Mouse (Mus musculus): Measurements from ENCODE around the gene Csf2ra. TPM values are rescaled to one million over a fixed set of nuclear protein-coding genes. Genes with fewer than 3 reads are reported as not detected.
"Not testable (repeated sequence)": the region's sequence is repeated elsewhere in the genome, so short reads cannot be mapped to it uniquely, and the experiment has no call there.

Csf2ra gene
- polyA plus RNA-seq, 1 experiment, result 192 TPM

- TF ChIP-seq POLR2A (IDR thresholded peaks at IDR 0.05; ENCODE audit: borderline replicate concordance, extremely low read depth, insufficient read depth, insufficient read length, poor library complexity, severe bottlenecking) (no peak), CTCF (IDR thresholded peaks at IDR 0.05; ENCODE audit: borderline replicate concordance, extremely low read depth, insufficient read depth, insufficient read length) (no peak)
Measured at GRCm38 (mm10) chr19:61223706-61224328, 4.4 kb downstream of the Csf2ra start.

GRCm38 (mm10) chr19:61207506-61207905, 20.7 kb downstream of the Csf2ra start:
- not testable (repeated sequence) for DNase-seq (ENCODE audit: low read depth)

More at GRCm38 (mm10) chr19:61223706-61224328, 4.4 kb downstream of the Csf2ra start:
- DNase-seq (ENCODE audit: low read depth), result peak; percentile 32

DNA sequence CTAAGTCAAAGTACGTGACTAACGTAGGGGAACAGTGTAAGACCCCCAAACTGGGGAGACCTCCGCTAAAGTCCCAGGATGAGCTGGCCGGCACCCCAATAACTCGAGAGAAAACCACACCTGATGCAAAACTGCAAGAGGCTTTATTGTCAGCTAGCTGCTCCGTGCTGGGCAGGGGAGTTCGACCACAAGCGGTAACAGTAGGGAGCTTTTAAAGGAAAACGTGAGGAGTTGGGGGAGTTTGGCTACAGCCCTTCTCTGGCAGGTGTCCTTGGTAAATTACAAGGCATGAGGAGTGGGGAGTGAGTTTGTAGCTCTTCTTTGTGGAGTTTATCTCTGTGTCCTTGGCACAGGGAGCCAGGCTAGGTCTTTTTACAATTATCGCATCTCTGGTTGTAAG, 28.4 kb downstream of the Csf2ra start:
- peak; percentile 37 for DNase-seq (ENCODE audit: low read depth)
- TF ChIP-seq POLR2A (IDR thresholded peaks at IDR 0.05; ENCODE audit: borderline replicate concordance, extremely low read depth, insufficient read depth, insufficient read length, poor library complexity, severe bottlenecking), result no peak
- TF ChIP-seq CTCF (IDR thresholded peaks at IDR 0.05; ENCODE audit: borderline replicate concordance, extremely low read depth, insufficient read depth, insufficient read length), result no peak

DNA sequence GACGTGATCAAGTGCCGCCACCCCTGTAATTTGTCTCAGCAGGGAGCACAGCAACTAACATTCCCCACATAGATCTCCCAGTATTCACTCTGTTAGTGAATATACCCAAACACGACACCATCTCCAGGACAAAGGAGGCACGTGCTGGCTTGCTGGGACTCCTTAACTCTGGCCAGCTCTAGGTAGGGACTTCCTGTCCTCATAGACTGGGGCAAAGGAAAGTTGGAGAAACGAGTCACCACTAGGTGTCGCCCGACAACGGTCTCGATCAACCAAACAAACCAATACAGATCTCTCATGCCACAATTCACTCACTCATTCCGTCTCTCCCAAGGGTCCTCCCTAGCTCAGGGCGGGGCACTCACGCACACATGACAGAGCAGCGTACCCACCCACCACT, 28.9 kb downstream of the Csf2ra start:
- peak; percentile 92 for DNase-seq (ENCODE audit: low read depth)
- no peak for TF ChIP-seq POLR2A (IDR thresholded peaks at IDR 0.05; ENCODE audit: borderline replicate concordance, extremely low read depth, insufficient read depth, insufficient read length, poor library complexity, severe bottlenecking)
- no peak for TF ChIP-seq CTCF (IDR thresholded peaks at IDR 0.05; ENCODE audit: borderline replicate concordance, extremely low read depth, insufficient read depth, insufficient read length)

- not testable (repeated sequence) for DNase-seq (ENCODE audit: low read depth)
Measured at GRCm38 (mm10) chr19:61183590-61183989, 44.6 kb downstream of the Csf2ra start, which contains the start of gene Gm6020. TSS of gene Gm6020 (plus strand) at chr19:61183890.

GRCm38 (mm10) chr19:61175756-61176324, 52.4 kb downstream of the Csf2ra start, which contains the start of gene Gm7102:
TSS of gene Gm7102 (minus strand) at chr19:61176309.
- DNase-seq (ENCODE audit: low read depth), result no peak
- TF ChIP-seq CTCF (IDR thresholded peaks at IDR 0.05; ENCODE audit: borderline replicate concordance, extremely low read depth, insufficient read depth, insufficient read length), result no peak
- TF ChIP-seq POLR2A (IDR thresholded peaks at IDR 0.05; ENCODE audit: borderline replicate concordance, extremely low read depth, insufficient read depth, insufficient read length, poor library complexity, severe bottlenecking), result no peak

Other genes with a start within 250 kb of the Csf2ra start
- 21.1 and 22.1 TPM in 2 replicates for gene Zfp950, start 87.6 kb downstream of the Csf2ra start, polyA plus RNA-seq (2012; rRNA removed)
- 0.04 and 0.07 TPM in 2 replicates for gene Gm7102, start 52.1 kb downstream of the Csf2ra start, polyA plus RNA-seq (2012; rRNA removed)
- gene Gm6020, start 44.5 kb downstream of the Csf2ra start, polyA plus RNA-seq (2012; rRNA removed), result not detected in 2 replicates
- gene Gm21060, start 68.6 kb upstream of the Csf2ra start, polyA plus RNA-seq (2012; rRNA removed), result not detected in 2 replicates